Mouse (Mus musculus) large intestine, adult 2 months (tissue): ENCODE data around the gene Fam162a. TPM values are rescaled to one million over a fixed set of nuclear protein-coding genes. Genes with fewer than 3 reads are reported as not detected.

Experiments
- polyA plus RNA-seq: library from polyadenylated mRNA; depleted of rRNA; stranded (reverse); fragments of >200 nt; gene quantifications from 2 replicates; pipeline ENCODE4 v1.2.3, GENCODE M21; 2012; rRNA removed

Gene Fam162a
- polyA plus RNA-seq, 1 experiment: 39.6 TPM

Other genes starting within 250 kb of the Fam162a start
- gene Parp14, start 200.1 kb downstream of the Fam162a start, polyA plus RNA-seq: 14.1 and 21.4 TPM in 2 replicates
- 20.6 and 27.2 TPM in 2 replicates for gene Parp9, start 133.1 kb downstream of the Fam162a start, polyA plus RNA-seq
- gene Dtx3l, start 132.4 kb downstream of the Fam162a start, polyA plus RNA-seq: 19.4 and 30.1 TPM in 2 replicates
- gene Kpna1, start 92.8 kb downstream of the Fam162a start, polyA plus RNA-seq: 5.7 and 6.9 TPM in 2 replicates
- 1.8 and 2.0 TPM in 2 replicates for gene Wdr5b, start 30.4 kb downstream of the Fam162a start, polyA plus RNA-seq
- 14.3 and 16.2 TPM in 2 replicates for gene Ccdc58, start 91 bp upstream of the Fam162a start, polyA plus RNA-seq
- gene Csta1, start 59.6 kb upstream of the Fam162a start, polyA plus RNA-seq: not detected in 2 replicates
- gene Stfa2l1, start 85.2 kb upstream of the Fam162a start, polyA plus RNA-seq: not detected in 2 replicates
- gene Gm5483, start 112.6 kb upstream of the Fam162a start, polyA plus RNA-seq: not detected in 2 replicates
- gene Gm5416, start 138.8 kb upstream of the Fam162a start, polyA plus RNA-seq: not detected in 2 replicates
- 0.40 and 1.1 TPM in 2 replicates for gene 2010005H15Rik, start 149.9 kb upstream of the Fam162a start, polyA plus RNA-seq
- not detected in 2 replicates for gene Stfa1, start 205.4 kb upstream of the Fam162a start, polyA plus RNA-seq